Mouse (Mus musculus) cerebellum, adult 2 months (tissue): ENCODE data around the gene Pick1.

Experiments
- CTCF ChIP-seq: fragments of 200-500 bp; IDR thresholded peaks from 2 replicates; pipeline ENCODE4 v1.5.1; 2011; ENCODE audit warnings: low read depth, mild to moderate bottlenecking, control low read depth, low read length, moderate library complexity, borderline replicate concordance; ENCODE audit not compliant: insufficient read depth
- POLR2A ChIP-seq: fragments of 200-500 bp; IDR thresholded peaks from 2 replicates; pipeline ENCODE4 v1.6.1; 2011; ENCODE audit warnings: low read length, control low read depth, borderline replicate concordance; ENCODE audit not compliant: insufficient read depth

DNA sequence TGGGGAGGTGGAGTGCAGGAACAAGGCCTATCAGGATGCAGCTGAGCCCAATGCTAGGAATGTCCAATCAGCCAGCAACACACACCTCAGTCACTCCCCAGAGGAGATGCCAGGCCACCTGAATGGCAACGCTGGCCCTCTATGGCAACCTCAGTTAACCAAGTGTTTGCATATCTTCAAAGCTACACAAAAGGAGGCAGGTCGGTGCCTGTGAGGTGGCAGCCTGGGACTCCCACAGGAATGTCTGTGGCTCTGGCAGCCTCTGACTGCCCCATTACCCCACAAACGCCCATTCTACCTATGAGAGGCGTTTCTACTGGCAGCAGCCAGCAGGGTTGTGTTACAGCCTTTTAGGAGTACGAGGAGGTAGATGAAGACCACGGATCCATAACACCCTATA is 69.6 kb downstream of the Pick1 start:
- TF ChIP-seq POLR2A (no peak), CTCF (no peak)
